Mouse (Mus musculus): ENCODE results near the gene Nbas. TPM values are rescaled to one million over a fixed set of nuclear protein-coding genes. Genes with fewer than 3 reads are reported as not detected.

Nbas gene
- polyA plus RNA-seq, 1 experiment from 2014 or later = 7.0 TPM

- no peaks in the 10 kb centered on the region for H3K4me1 ChIP-seq
- no peak overlapping the region for H3K9ac ChIP-seq
- WGBS = 92% methylated on average over 2 of the region's 2 CpGs
- H3K4me3 ChIP-seq = no peak overlapping the region
- no peak for ATAC-seq (ENCODE audit: extremely low read depth, insufficient number of reproducible peaks, low FRiP score, low TSS enrichment)
- no peaks in the 10 kb centered on the region for H3K9me3 ChIP-seq
- H3K36me3 ChIP-seq = peaks cover 30% of the 10 kb centered on the region
- no peak overlapping the region for H3K4me2 ChIP-seq
- no peak overlapping the region for H3K27ac ChIP-seq (replicated peaks)
- H3K27me3 ChIP-seq (replicated peaks) = no peaks in the 10 kb centered on the region
Observed at GRCm38 (mm10) chr12:13313966-13314365, 45.0 kb downstream of the Nbas start.

- Histone ChIP-seq H3K4me3 (no peak overlapping the region), H3K27ac (replicated peaks) (no peak overlapping the region), H3K9me3 (no peaks in the 10 kb centered on the region), H3K27me3 (replicated peaks) (no peaks in the 10 kb centered on the region), H3K36me3 (peaks cover 30% of the 10 kb centered on the region), H3K4me2 (no peak overlapping the region), H3K4me1 (no peaks in the 10 kb centered on the region), H3K9ac (no peak overlapping the region)
- no peak for ATAC-seq (ENCODE audit: extremely low read depth, insufficient number of reproducible peaks, low FRiP score, low TSS enrichment)
- 81% methylated on average over 3 of the region's 3 CpGs for WGBS
Observed at GRCm38 (mm10) chr12:13314384-13314783, 45.5 kb downstream of the Nbas start.

- ATAC-seq (ENCODE audit: extremely low read depth, insufficient number of reproducible peaks, low FRiP score, low TSS enrichment) = no peak
Observed at GRCm38 (mm10) chr12:13315081-13315480, 46.1 kb downstream of the Nbas start.

GRCm38 (mm10) chr12:13342535-13342934, 73.6 kb downstream of the Nbas start:
- no peak for ATAC-seq (ENCODE audit: extremely low read depth, insufficient number of reproducible peaks, low FRiP score, low TSS enrichment)
- peaks cover 28% of the 10 kb centered on the region for H3K36me3 ChIP-seq
- H3K27ac ChIP-seq (replicated peaks) = no peak overlapping the region
- 0 out of 2 replicates have a peak, but pooled peaks cover 3% of the 10 kb centered on the region for H3K4me1 ChIP-seq
- 63% methylated on average over 5 of the region's 5 CpGs for WGBS
- H3K27me3 ChIP-seq (replicated peaks) = no peaks in the 10 kb centered on the region
- no peak overlapping the region for H3K4me2 ChIP-seq
- no peak overlapping the region for H3K9ac ChIP-seq
- no peaks in the 10 kb centered on the region for H3K9me3 ChIP-seq
- H3K4me3 ChIP-seq = no peak overlapping the region

More at GRCm38 (mm10) chr12:13315081-13315480, 46.1 kb downstream of the Nbas start:
- Histone ChIP-seq H3K9me3 (no peaks in the 10 kb centered on the region), H3K4me3 (no peak overlapping the region), H3K27ac (replicated peaks) (no peak overlapping the region), H3K9ac (no peak overlapping the region), H3K4me1 (no peaks in the 10 kb centered on the region), H3K4me2 (no peak overlapping the region), H3K36me3 (peaks cover 26% of the 10 kb centered on the region), H3K27me3 (replicated peaks) (no peaks in the 10 kb centered on the region)
- WGBS = 79% methylated on average over 1 of the region's 1 CpGs

GRCm38 (mm10) chr12:13356201-13356600, 87.3 kb downstream of the Nbas start:
- H3K4me3 ChIP-seq = no peak overlapping the region
- H3K4me2 ChIP-seq = no peak overlapping the region
- no peaks in the 10 kb centered on the region for H3K27me3 ChIP-seq (replicated peaks)
- ATAC-seq (ENCODE audit: extremely low read depth, insufficient number of reproducible peaks, low FRiP score, low TSS enrichment) = no peak
- H3K27ac ChIP-seq (replicated peaks) = no peak overlapping the region
- peaks cover 27% of the 10 kb centered on the region for H3K36me3 ChIP-seq
- no peaks in the 10 kb centered on the region for H3K9me3 ChIP-seq
- 91% methylated on average over 10 of the region's 10 CpGs for WGBS
- peaks cover 4% of the 10 kb centered on the region; the same call in 1 of the 2 replicates for H3K4me1 ChIP-seq
- no peak overlapping the region for H3K9ac ChIP-seq

GRCm38 (mm10) chr12:13356769-13357168, 87.8 kb downstream of the Nbas start:
- H3K36me3 ChIP-seq = peaks cover 30% of the 10 kb centered on the region
- ATAC-seq (ENCODE audit: extremely low read depth, insufficient number of reproducible peaks, low FRiP score, low TSS enrichment) = no peak
- no peaks in the 10 kb centered on the region for H3K27me3 ChIP-seq (replicated peaks)
- peaks cover 4% of the 10 kb centered on the region; the same call in 1 of the 2 replicates for H3K4me1 ChIP-seq
- no peak overlapping the region for H3K27ac ChIP-seq (replicated peaks)
- no peaks in the 10 kb centered on the region for H3K9me3 ChIP-seq
- 74% methylated on average over 7 of the region's 7 CpGs for WGBS
- no peak overlapping the region for H3K9ac ChIP-seq
- no peak overlapping the region for H3K4me2 ChIP-seq
- H3K4me3 ChIP-seq = no peak overlapping the region

GRCm38 (mm10) chr12:13357229-13357628, 88.3 kb downstream of the Nbas start:
- Histone ChIP-seq H3K4me3 (no peak overlapping the region), H3K27me3 (replicated peaks) (no peaks in the 10 kb centered on the region), H3K36me3 (peaks cover 34% of the 10 kb centered on the region), H3K27ac (replicated peaks) (no peak overlapping the region), H3K4me2 (no peak overlapping the region), H3K9ac (no peak overlapping the region), H3K4me1 (peaks cover 4% of the 10 kb centered on the region; the same call in 1 of the 2 replicates), H3K9me3 (no peaks in the 10 kb centered on the region)
- no peak for ATAC-seq (ENCODE audit: extremely low read depth, insufficient number of reproducible peaks, low FRiP score, low TSS enrichment)
- 83% methylated on average over 5 of the region's 5 CpGs for WGBS

GRCm38 (mm10) chr12:13358849-13359248, 89.9 kb downstream of the Nbas start:
- 67% methylated on average over 4 of the region's 4 CpGs for WGBS

GRCm38 (mm10) chr12:13360183-13360811, 91.4 kb downstream of the Nbas start:
- no peak overlapping the region for H3K9ac ChIP-seq
- H3K36me3 ChIP-seq = peaks cover 49% of the 10 kb centered on the region
- WGBS = 40% methylated on average over 7 of the region's 7 CpGs
- H3K4me2 ChIP-seq = no peak overlapping the region
- no peaks in the 10 kb centered on the region for H3K27me3 ChIP-seq (replicated peaks)
- ATAC-seq (ENCODE audit: extremely low read depth, insufficient number of reproducible peaks, low FRiP score, low TSS enrichment) = no peak
- H3K4me3 ChIP-seq = no peak overlapping the region
- H3K4me1 ChIP-seq = peaks cover 4% of the 10 kb centered on the region; the same call in 1 of the 2 replicates
- no peak overlapping the region for H3K27ac ChIP-seq (replicated peaks)
- H3K9me3 ChIP-seq = no peaks in the 10 kb centered on the region

More at GRCm38 (mm10) chr12:13358849-13359248, 89.9 kb downstream of the Nbas start:
- peaks cover 45% of the 10 kb centered on the region for H3K36me3 ChIP-seq
- H3K4me3 ChIP-seq = no peak overlapping the region
- H3K27me3 ChIP-seq (replicated peaks) = no peaks in the 10 kb centered on the region
- H3K4me2 ChIP-seq = no peak overlapping the region
- H3K9ac ChIP-seq = no peak overlapping the region
- H3K27ac ChIP-seq (replicated peaks) = no peak overlapping the region
- no peak for ATAC-seq (ENCODE audit: extremely low read depth, insufficient number of reproducible peaks, low FRiP score, low TSS enrichment)
- peaks cover 4% of the 10 kb centered on the region; the same call in 1 of the 2 replicates for H3K4me1 ChIP-seq
- no peaks in the 10 kb centered on the region for H3K9me3 ChIP-seq

GRCm38 (mm10) chr12:13381580-13381979, 112.6 kb downstream of the Nbas start:
- no peaks in the 10 kb centered on the region for H3K27me3 ChIP-seq (replicated peaks)
- H3K4me1 ChIP-seq = no peaks in the 10 kb centered on the region
- ATAC-seq (ENCODE audit: extremely low read depth, insufficient number of reproducible peaks, low FRiP score, low TSS enrichment) = no peak
- H3K4me2 ChIP-seq = no peak overlapping the region
- H3K27ac ChIP-seq (replicated peaks) = no peak overlapping the region
- no peak overlapping the region for H3K9ac ChIP-seq
- H3K36me3 ChIP-seq = peaks cover 20% of the 10 kb centered on the region
- 89% methylated on average over 7 of the region's 7 CpGs for WGBS
- no peak overlapping the region for H3K4me3 ChIP-seq
- H3K9me3 ChIP-seq = no peaks in the 10 kb centered on the region

- no peaks in the 10 kb centered on the region for H3K4me1 ChIP-seq
- H3K4me3 ChIP-seq = no peak overlapping the region
- H3K4me2 ChIP-seq = no peak overlapping the region
- no peaks in the 10 kb centered on the region for H3K9me3 ChIP-seq
- H3K27ac ChIP-seq (replicated peaks) = no peak overlapping the region
- no peaks in the 10 kb centered on the region for H3K27me3 ChIP-seq (replicated peaks)
- ATAC-seq (ENCODE audit: extremely low read depth, insufficient number of reproducible peaks, low FRiP score, low TSS enrichment) = no peak
- H3K36me3 ChIP-seq = peaks cover 17% of the 10 kb centered on the region
- no peak overlapping the region for H3K9ac ChIP-seq
Observed at GRCm38 (mm10) chr12:13382046-13382445, 113.1 kb downstream of the Nbas start.

- Histone ChIP-seq H3K27ac (replicated peaks) (no peak overlapping the region), H3K4me2 (no peak overlapping the region), H3K9me3 (no peaks in the 10 kb centered on the region), H3K27me3 (replicated peaks) (no peaks in the 10 kb centered on the region), H3K4me1 (no peaks in the 10 kb centered on the region), H3K4me3 (no peak overlapping the region), H3K9ac (no peak overlapping the region), H3K36me3 (peaks cover 28% of the 10 kb centered on the region)
- no peak for ATAC-seq (ENCODE audit: extremely low read depth, insufficient number of reproducible peaks, low FRiP score, low TSS enrichment)
- WGBS = 65% methylated on average over 1 of the region's 1 CpGs
Observed at GRCm38 (mm10) chr12:13389644-13390043, 120.7 kb downstream of the Nbas start.
